Mouse (Mus musculus) heart, embryonic 14.5 days (tissue): ENCODE data around the gene Kctd3. TPM values are rescaled to one million over a fixed set of nuclear protein-coding genes. Genes with fewer than 3 reads are reported as not detected.
"Not testable (repeated sequence)": the region's sequence is repeated elsewhere in the genome, so short reads cannot be mapped to it uniquely, and the experiment has no call there.

ENCODE experiments used
- ATAC-seq: fragments of 200-750 bp; cut with Nextera tagmentation; 2 replicates; pipeline ENCODE4 v1.8.0; 2017; ENCODE audit warnings: low read depth, moderate TSS enrichment; ENCODE audit not compliant: insufficient number of reproducible peaks, insufficient read depth, low FRiP score
- H3K27ac ChIP-seq, 2 experiments: fragments of 200-500 bp in 1 of 2; fragments of 300-500 bp in 1 of 2; sonication (generic) in 1 of 2; replicated peaks in 1 of 2; 2 replicates each; pipeline ENCODE4 v1.5.1; 2012 to 2014; ENCODE audit warnings: low read depth in 2 of 2, low read length in 2 of 2, control low read depth in 1 of 2, mild to moderate bottlenecking in 1 of 2, mixed read lengths in 1 of 2; ENCODE audit not compliant: control insufficient read depth in 1 of 2, insufficient read depth in 1 of 2
- H3K27me3 ChIP-seq: fragments of 300-500 bp; sonication (generic); 2 replicates; pipeline ENCODE4 v1.6.1; 2014; ENCODE audit warnings: mild to moderate bottlenecking, low read length, control low read depth; ENCODE audit not compliant: control insufficient read depth, insufficient read depth
- H3K36me3 ChIP-seq: fragments of 300-500 bp; sonication (generic); 2 replicates; pipeline ENCODE4 v1.6.1; 2014; ENCODE audit warnings: mild to moderate bottlenecking, control low read depth, low read length, mixed read lengths; ENCODE audit not compliant: control insufficient read depth, insufficient read depth
- H3K4me1 ChIP-seq, 2 experiments: fragments of 200-500 bp in 1 of 2; fragments of 300-500 bp in 1 of 2; sonication (generic) in 1 of 2; 2 replicates each; pipeline ENCODE4 v1.6.1; 2012 to 2014; ENCODE audit warnings: low read length in 2 of 2, control low read depth in 1 of 2, mixed read lengths in 1 of 2; ENCODE audit not compliant: control insufficient read depth in 2 of 2, insufficient read depth in 2 of 2
- H3K4me2 ChIP-seq: fragments of 300-500 bp; sonication (generic); 2 replicates; pipeline ENCODE4 v1.6.1; 2014; ENCODE audit warnings: mild to moderate bottlenecking, low read length
- H3K4me3 ChIP-seq, 2 experiments: fragments of 200-500 bp in 1 of 2; fragments of 300-500 bp in 1 of 2; sonication (generic) in 1 of 2; 2 replicates each; pipeline ENCODE4 v1.5.1; 2012 to 2014; ENCODE audit warnings: low read length in 2 of 2, mild to moderate bottlenecking in 2 of 2, control low read depth in 1 of 2, low read depth in 1 of 2, moderate library complexity in 1 of 2; ENCODE audit not compliant: control insufficient read depth in 1 of 2, insufficient read depth in 1 of 2
- H3K9ac ChIP-seq: fragments of 300-500 bp; sonication (generic); 2 replicates; pipeline ENCODE4 v1.6.1; 2014; ENCODE audit warnings: mild to moderate bottlenecking, low read length
- H3K9me3 ChIP-seq: fragments of 300-500 bp; sonication (generic); 2 replicates; pipeline ENCODE4 v1.6.1; 2016; ENCODE audit warnings: low read length, control low read depth; ENCODE audit not compliant: control insufficient read depth
- WGBS: fragments of 180-500 bp; shearing (Covaris S2); extraction: QIAGEN DNeasy Blood & Tissue Kit; methylation state at CpG from one replicate; pipeline ENCODE4 v1.1.7; 2014; 5-methylcytosine and 5-hydroxymethylcytosine counted together
- polyA plus RNA-seq: library from polyadenylated mRNA; unstranded; fragments of >200 nt; fragmentation: Nextera tagmentation; extraction: Ambion mirVana; gene quantifications from 2 replicates; pipeline ENCODE4 v1.2.1, GENCODE M21; 2014

Kctd3 gene
- polyA plus RNA-seq, 1 experiment from 2014 or later, result 25.9 TPM

DNA sequence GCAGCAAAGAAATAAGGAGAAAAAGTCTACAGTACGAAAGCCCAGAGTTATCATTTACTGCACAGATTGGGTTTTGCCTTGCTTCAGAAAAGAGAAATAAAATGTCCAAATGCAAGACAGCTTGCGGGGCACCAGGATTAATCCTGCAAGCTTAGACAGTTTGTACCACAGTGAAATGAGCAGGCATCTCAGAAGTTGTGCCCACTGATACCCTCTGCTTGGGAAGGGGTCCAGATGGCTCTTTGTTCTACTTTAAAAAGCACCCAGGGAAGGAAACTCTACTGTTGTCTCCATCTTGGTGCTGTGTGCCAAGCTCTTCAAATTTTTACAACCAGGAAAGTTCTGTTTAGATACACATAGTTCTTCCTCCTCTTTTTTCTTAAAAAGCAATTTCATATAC lies 40.7 kb upstream of the Kctd3 start:
- Histone ChIP-seq H3K9me3 (no peaks in the 10 kb centered on the region), H3K9ac (no peak overlapping the region), H3K36me3 (no peaks in the 10 kb centered on the region), H3K4me3 (no peak overlapping the region), H3K4me2 (no peak overlapping the region), H3K27ac (no peak overlapping the region), H3K27me3 (no peaks in the 10 kb centered on the region), H3K4me1 (0 out of 4 replicates have a peak, but pooled peaks cover 0 to 2% of the 10 kb centered on the region in 2 experiments)
- WGBS, result 87% methylated on average over 2 of the region's 2 CpGs
- ATAC-seq, result no peak

DNA sequence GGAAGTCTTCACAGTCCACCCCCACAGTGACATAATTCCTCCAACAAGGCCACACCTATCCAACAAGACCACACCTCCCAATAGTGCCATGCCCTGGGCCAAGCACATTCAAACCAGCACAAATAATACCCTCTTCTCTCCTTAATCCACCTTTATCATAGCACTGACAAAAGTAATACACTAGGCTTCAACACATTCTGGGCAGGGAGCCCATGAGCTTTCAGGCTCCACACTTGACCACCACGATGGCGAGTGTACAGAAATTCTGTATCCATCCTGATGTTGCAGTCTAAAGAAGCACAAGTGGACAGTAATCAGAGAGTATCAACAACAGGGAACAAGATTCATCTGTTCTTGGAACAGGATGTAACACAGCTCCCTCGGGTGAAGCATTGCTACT lies 40.3 kb upstream of the Kctd3 start:
- H3K27ac ChIP-seq, result no peak overlapping the region
- ATAC-seq, result no peak

DNA sequence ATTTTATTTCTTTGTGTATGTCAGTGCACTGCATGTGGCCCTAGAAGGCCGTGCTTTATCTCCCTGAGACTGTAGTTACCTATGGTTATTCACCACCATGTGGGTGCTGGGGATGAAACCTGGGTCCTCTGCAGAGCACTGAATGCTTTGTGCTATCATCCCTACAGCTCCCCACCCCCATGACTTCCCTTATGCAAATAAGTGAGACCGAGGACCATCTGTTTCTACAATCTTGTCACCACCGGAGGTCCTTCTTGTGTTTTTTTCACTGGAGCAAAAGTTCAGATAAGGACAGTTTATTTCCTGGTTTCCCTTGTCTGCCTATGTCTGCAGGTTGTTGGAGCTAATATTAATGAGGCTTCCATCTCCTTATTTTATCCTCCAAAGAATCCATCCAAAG lies 39.2 kb upstream of the Kctd3 start:
- Histone ChIP-seq H3K4me3 (no peak overlapping the region), H3K9me3 (no peaks in the 10 kb centered on the region), H3K4me2 (no peak overlapping the region), H3K4me1 (0 out of 4 replicates have a peak, but pooled peaks cover 0 to 2% of the 10 kb centered on the region in 2 experiments), H3K36me3 (no peaks in the 10 kb centered on the region), H3K27ac (no peak overlapping the region), H3K9ac (no peak overlapping the region), H3K27me3 (no peaks in the 10 kb centered on the region)
- no peak for ATAC-seq
- 59% methylated on average over 3 of the region's 3 CpGs for WGBS

More for the DNA sequence above, 40.3 kb upstream of the Kctd3 start:
- H3K4me2 ChIP-seq, result no peak overlapping the region
- H3K4me3 ChIP-seq, result no peak overlapping the region
- no peak overlapping the region for H3K9ac ChIP-seq
- no peaks in the 10 kb centered on the region for H3K36me3 ChIP-seq
- H3K4me1 ChIP-seq, result 0 out of 4 replicates have a peak, but pooled peaks cover 0 to 2% of the 10 kb centered on the region in 2 experiments
- no peaks in the 10 kb centered on the region for H3K9me3 ChIP-seq
- no peaks in the 10 kb centered on the region for H3K27me3 ChIP-seq
- 35% methylated on average over 3 of the region's 3 CpGs for WGBS

DNA sequence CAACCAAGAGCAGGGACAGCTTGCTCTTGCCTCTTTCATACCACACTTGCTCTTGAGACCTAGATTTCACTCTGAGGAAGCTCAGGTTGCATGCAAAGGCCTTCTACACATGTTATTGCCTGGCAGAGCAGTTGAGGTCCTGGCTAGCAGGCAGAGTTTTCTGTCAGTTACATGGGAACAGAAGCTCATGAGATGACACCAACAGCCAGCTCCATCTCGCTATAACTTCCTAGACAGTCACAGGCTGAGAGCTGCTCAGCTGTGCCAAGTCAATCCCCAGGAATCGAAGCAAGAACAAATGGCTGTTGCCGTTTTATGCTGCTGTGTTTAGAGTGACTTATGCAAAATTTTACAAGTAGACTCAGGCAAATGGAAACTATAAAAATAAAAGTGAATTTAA lies 38.7 kb upstream of the Kctd3 start:
- Histone ChIP-seq H3K27me3 (no peaks in the 10 kb centered on the region), H3K4me3 (no peak overlapping the region), H3K4me1 (0 out of 4 replicates have a peak, but pooled peaks cover 0 to 2% of the 10 kb centered on the region in 2 experiments), H3K27ac (no peak overlapping the region), H3K9me3 (no peaks in the 10 kb centered on the region), H3K9ac (no peak overlapping the region), H3K36me3 (no peaks in the 10 kb centered on the region), H3K4me2 (no peak overlapping the region)
- no peak for ATAC-seq
- 87% methylated on average over 3 of the region's 3 CpGs for WGBS

- no peaks in the 10 kb centered on the region for H3K27me3 ChIP-seq
- H3K9ac ChIP-seq, result no peak overlapping the region
- ATAC-seq, result no peak
- no peak overlapping the region for H3K4me2 ChIP-seq
- peaks cover 4% of the 10 kb centered on the region; the same call in 1 of the 2 replicates for H3K9me3 ChIP-seq
- H3K4me1 ChIP-seq, result 0 out of 4 replicates have a peak, but pooled peaks cover 0 to 2% of the 10 kb centered on the region in 2 experiments
- no peak overlapping the region for H3K27ac ChIP-seq
- no peak overlapping the region for H3K4me3 ChIP-seq
- 68% methylated on average over 12 of the region's 12 CpGs for WGBS
- H3K36me3 ChIP-seq, result no peaks in the 10 kb centered on the region
Measured at GRCm38 (mm10) chr1:189041261-189041660, 33.6 kb upstream of the Kctd3 start.

- 85% methylated on average over 5 of the region's 5 CpGs for WGBS
- Histone ChIP-seq H3K4me1 (0 out of 4 replicates have a peak, but pooled peaks cover 0 to 2% of the 10 kb centered on the region in 2 experiments), H3K4me3 (no peak overlapping the region), H3K27me3 (no peaks in the 10 kb centered on the region), H3K9ac (no peak overlapping the region), H3K9me3 (peaks cover 4% of the 10 kb centered on the region; the same call in 1 of the 2 replicates), H3K4me2 (no peak overlapping the region), H3K36me3 (no peaks in the 10 kb centered on the region), H3K27ac (no peak overlapping the region)
- no peak for ATAC-seq
Measured at GRCm38 (mm10) chr1:189039348-189039747, 31.7 kb upstream of the Kctd3 start.

DNA sequence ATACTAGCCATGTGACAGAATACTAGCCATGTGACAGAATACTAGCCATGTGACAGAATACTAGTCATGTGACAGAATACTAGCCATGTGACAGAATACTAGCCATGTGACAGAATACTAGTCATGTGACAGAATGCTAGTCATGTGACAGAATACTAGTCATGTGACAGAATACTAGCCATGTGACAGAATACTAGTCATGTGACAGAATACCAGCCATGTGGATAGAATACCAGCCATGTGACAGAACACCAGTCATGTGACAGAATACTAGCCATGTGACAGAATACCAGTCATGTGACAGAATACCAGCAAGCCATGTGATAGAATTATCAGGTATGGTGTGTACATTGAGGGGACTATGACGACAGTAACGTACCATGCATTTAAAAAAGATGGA lies 25.2 kb upstream of the Kctd3 start:
- WGBS, result 92% methylated on average over 2 of the region's 2 CpGs
- not testable (repeated sequence) for H3K4me1 ChIP-seq, H3K36me3 ChIP-seq, H3K4me3 ChIP-seq, ATAC-seq, H3K9ac ChIP-seq, H3K27me3 ChIP-seq, H3K9me3 ChIP-seq, H3K27ac ChIP-seq, H3K4me2 ChIP-seq

DNA sequence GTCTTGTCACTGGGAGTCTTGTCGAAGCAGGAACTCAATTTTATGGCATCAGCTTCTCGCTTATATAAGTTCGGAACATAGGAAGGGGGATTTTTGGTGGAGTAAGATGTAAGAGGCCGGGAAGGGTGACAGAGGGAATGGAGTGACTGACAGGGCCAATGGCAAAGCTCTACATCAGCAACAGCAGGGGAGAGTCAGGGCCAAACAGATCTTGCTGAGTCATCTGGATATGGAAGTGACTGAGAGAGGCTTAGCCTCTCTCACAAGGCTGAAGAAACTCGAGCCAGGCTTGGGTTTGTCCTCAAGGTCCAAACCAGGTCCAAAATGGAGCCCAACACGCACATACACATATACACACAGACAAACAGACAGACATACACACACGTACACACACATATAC lies 23.3 kb upstream of the Kctd3 start:
- 70% methylated on average over 7 of the region's 7 CpGs for WGBS
- H3K4me1 ChIP-seq, result no peaks in the 10 kb centered on the region
- ATAC-seq, result no peak

More for the DNA sequence above, 23.3 kb upstream of the Kctd3 start:
- Histone ChIP-seq H3K4me3 (no peak overlapping the region), H3K36me3 (no peaks in the 10 kb centered on the region), H3K27ac (no peak overlapping the region), H3K4me2 (no peak overlapping the region), H3K9ac (no peak overlapping the region), H3K9me3 (no peaks in the 10 kb centered on the region), H3K27me3 (no peaks in the 10 kb centered on the region)
